Mouse (Mus musculus): ENCODE results near the gene Chka. TPM values are rescaled to one million over a fixed set of nuclear protein-coding genes. Genes with fewer than 3 reads are reported as not detected.

Gene Chka
- polyA plus RNA-seq, 1 experiment from 2014 or later = 54.0 TPM

DNA sequence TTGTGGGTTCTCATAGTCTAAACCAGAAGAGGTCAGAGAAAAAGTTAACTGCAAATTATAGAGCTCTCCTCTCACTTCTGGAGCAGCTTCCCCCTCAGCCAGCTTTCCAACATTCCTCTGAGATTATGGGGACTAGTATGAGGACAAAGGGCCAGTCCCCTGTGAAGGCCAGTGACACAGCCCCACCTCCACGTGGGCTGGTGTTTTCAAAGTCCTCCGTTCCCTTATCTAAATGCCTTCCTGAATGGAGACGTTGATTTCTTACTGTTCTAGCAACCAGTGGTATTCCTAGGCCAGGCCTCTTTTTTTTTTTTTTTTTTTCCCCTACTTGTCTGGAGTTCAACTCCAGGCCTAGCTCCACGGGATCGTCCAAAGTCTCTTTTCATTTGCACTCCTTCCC lies 1.5 kb upstream of the Chka start:
- Histone ChIP-seq H3K9ac (ENCODE audit: low read length) (no peak overlapping the region), H3K27ac (ENCODE audit: low read depth) (no peak overlapping the region), H3K4me2 (ENCODE audit: low read length) (no peak overlapping the region), H3K4me1 (replicated peaks; ENCODE audit: control insufficient read depth, insufficient read depth, low read length) (peaks cover 21% of the 10 kb centered on the region), H3K4me3 (ENCODE audit: low read depth, low read length) (no peak overlapping the region), H3K9me3 (ENCODE audit: control insufficient read depth, low read length) (no peaks in the 10 kb centered on the region), H3K36me3 (ENCODE audit: control insufficient read depth, insufficient read depth, low read length) (no peaks in the 10 kb centered on the region), H3K27me3 (replicated peaks; ENCODE audit: control insufficient read depth, insufficient read depth, low read length) (no peaks in the 10 kb centered on the region)
- 36% methylated on average over 5 of the region's 5 CpGs for WGBS
- ATAC-seq (replicated peaks; ENCODE audit: low FRiP score, low TSS enrichment, low read depth) (no peak), DNase-seq (ENCODE audit: low spot score) (no peak)

DNA sequence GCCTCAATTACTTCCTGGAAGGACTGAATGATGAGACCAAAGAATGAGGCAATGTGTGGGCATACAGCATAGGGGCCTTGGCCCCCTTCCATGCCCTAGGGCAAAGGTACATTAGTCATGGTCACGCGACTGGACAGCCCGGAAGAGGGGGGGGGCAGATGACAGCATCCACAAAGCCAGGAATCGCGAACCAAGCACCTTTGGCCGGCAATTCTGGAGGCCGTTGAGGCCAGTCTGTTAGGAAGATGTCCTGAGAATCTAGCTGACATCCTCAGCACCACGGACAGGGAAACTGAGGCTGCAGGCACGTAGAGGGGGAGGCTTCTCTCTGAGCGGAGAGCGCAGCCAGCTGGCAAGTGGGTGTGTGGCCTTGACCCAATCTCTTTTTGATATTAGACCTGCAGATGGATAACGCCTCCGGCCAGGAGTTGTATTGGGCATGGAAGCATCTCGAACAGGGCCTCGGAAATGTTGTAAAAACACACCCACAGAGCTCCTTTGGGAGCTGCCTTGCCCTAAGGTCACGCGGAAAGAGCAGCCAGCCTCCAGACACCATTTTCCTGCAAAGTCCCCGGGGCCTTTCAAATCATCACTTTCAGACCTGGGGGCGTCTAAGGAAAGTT lies 615 bp upstream of the Chka start:
- peak; percentile 4; the same call in 1 of the 2 replicates for ATAC-seq (replicated peaks; ENCODE audit: low FRiP score, low TSS enrichment, low read depth)
- Histone ChIP-seq H3K4me2 (ENCODE audit: low read length) (peak overlapping the region; percentile 73), H3K9me3 (ENCODE audit: control insufficient read depth, low read length) (no peaks in the 10 kb centered on the region), H3K4me3 (ENCODE audit: low read depth, low read length) (peak overlapping the region; percentile 83), H3K4me1 (replicated peaks; ENCODE audit: control insufficient read depth, insufficient read depth, low read length) (peaks cover 29% of the 10 kb centered on the region), H3K27me3 (replicated peaks; ENCODE audit: control insufficient read depth, insufficient read depth, low read length) (no peaks in the 10 kb centered on the region), H3K36me3 (ENCODE audit: control insufficient read depth, insufficient read depth, low read length) (no peaks in the 10 kb centered on the region), H3K9ac (ENCODE audit: low read length) (peak overlapping the region; percentile 83), H3K27ac (ENCODE audit: low read depth) (peak overlapping the region; percentile 98)
- WGBS = 6% methylated on average over 19 of the region's 19 CpGs
- DNase-seq (ENCODE audit: low spot score) = no peak

DNA sequence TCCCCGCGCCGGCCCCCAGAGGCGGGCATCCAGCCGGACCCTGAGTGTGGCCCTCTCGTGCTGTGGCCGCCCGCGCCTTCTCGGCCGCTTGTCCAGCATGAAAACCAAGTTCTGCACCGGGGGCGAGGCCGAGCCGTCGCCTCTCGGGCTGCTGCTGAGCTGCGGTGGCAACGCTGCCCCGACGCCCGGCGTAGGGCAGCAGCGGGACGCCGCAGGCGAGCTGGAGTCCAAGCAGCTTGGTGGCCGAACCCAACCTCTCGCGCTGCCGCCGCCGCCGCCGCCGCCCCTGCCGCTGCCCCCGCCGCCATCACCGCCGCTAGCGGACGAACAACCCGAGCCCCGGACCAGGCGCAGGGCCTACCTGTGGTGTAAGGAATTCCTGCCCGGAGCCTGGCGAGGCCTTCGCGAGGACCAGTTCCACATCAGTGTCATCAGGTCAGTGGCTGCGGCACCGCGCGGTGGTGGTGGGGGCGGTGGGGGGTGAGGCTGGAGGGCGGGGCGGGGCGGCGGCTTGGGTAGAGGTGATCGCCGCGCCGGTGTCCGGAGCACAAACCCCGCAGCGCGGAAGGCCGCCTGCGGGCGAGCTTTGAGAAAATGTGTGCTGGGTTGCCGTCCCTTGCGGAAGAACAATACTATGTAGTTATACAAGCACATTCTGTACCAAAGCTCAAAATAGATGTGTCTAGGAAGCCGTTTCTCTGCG lies 557 bp downstream of the Chka start:
- under 1% methylated on average over 70 of the region's 74 CpGs for WGBS
- Histone ChIP-seq H3K27ac (ENCODE audit: low read depth) (peak overlapping the region; percentile 98), H3K4me2 (ENCODE audit: low read length) (peak overlapping the region; percentile 73), H3K4me1 (replicated peaks; ENCODE audit: control insufficient read depth, insufficient read depth, low read length) (peaks cover 29% of the 10 kb centered on the region), H3K36me3 (ENCODE audit: control insufficient read depth, insufficient read depth, low read length) (no peaks in the 10 kb centered on the region), H3K27me3 (replicated peaks; ENCODE audit: control insufficient read depth, insufficient read depth, low read length) (no peaks in the 10 kb centered on the region), H3K4me3 (ENCODE audit: low read depth, low read length) (peak overlapping the region; percentile 83), H3K9ac (ENCODE audit: low read length) (peak overlapping the region; percentile 83), H3K9me3 (ENCODE audit: control insufficient read depth, low read length) (no peaks in the 10 kb centered on the region)
- DNase-seq (ENCODE audit: low spot score) (peak; percentile 84), ATAC-seq (replicated peaks; ENCODE audit: low FRiP score, low TSS enrichment, low read depth) (peak; percentile 48)

DNA sequence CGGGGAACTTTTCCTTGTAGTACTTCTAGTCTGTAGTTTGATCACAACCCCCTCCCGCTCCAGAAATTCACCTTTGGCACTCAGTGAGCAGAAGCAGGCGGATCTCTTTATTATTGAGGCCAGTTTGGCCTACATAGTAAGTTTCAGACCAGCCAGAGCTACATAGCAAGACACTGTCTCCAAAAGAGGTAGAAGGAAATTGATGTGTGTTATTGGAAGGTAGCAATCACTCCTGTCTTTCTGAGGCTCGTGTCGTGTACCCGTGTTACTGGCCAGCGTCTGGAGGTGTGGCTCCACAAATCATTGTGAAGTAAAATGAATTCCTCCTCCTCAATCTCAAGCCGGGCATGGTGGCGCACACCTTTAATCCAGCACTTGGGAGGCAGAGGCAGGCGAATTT lies 1.5 kb downstream of the Chka start:
- peak overlapping the region; percentile 83; the same call in 1 of the 2 replicates for H3K4me3 ChIP-seq (ENCODE audit: low read depth, low read length)
- no peaks in the 10 kb centered on the region for H3K9me3 ChIP-seq (ENCODE audit: control insufficient read depth, low read length)
- DNase-seq (ENCODE audit: low spot score) (no peak), ATAC-seq (replicated peaks; ENCODE audit: low FRiP score, low TSS enrichment, low read depth) (no peak)
- no peak overlapping the region for H3K9ac ChIP-seq (ENCODE audit: low read length)
- H3K27ac ChIP-seq (ENCODE audit: low read depth) = no peak overlapping the region
- H3K27me3 ChIP-seq (replicated peaks; ENCODE audit: control insufficient read depth, insufficient read depth, low read length) = no peaks in the 10 kb centered on the region
- peak overlapping the region; percentile 73 for H3K4me2 ChIP-seq (ENCODE audit: low read length)
- H3K4me1 ChIP-seq (replicated peaks; ENCODE audit: control insufficient read depth, insufficient read depth, low read length) = peaks cover 29% of the 10 kb centered on the region
- WGBS = 89% methylated on average over 10 of the region's 10 CpGs
- H3K36me3 ChIP-seq (ENCODE audit: control insufficient read depth, insufficient read depth, low read length) = no peaks in the 10 kb centered on the region

DNA sequence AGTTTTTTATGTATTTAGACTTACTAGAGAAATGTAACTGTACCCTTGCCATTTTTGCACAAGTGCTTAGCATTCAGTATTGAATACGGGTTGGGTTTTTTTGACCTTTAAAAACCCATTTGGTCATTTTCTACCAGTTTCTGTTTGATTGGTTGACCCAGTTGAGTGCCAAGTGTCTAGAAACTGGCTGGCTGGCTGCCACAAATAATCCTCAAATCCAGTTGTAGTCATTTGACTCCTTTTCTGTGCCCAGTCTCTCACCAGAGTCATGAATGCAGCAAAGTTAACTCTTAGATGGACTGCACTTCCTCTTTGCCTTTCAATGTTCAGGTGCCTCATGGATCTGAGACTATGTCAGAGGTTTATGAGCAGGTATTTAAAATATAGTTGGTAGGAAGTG lies 2.3 kb downstream of the Chka start:
- 91% methylated on average over 1 of the region's 1 CpGs for WGBS
- DNase-seq (ENCODE audit: low spot score) (no peak), ATAC-seq (replicated peaks; ENCODE audit: low FRiP score, low TSS enrichment, low read depth) (no peak)
- Histone ChIP-seq H3K9me3 (ENCODE audit: control insufficient read depth, low read length) (no peaks in the 10 kb centered on the region), H3K4me1 (replicated peaks; ENCODE audit: control insufficient read depth, insufficient read depth, low read length) (peaks cover 29% of the 10 kb centered on the region), H3K4me3 (ENCODE audit: low read depth, low read length) (no peak overlapping the region), H3K27ac (ENCODE audit: low read depth) (no peak overlapping the region), H3K4me2 (ENCODE audit: low read length) (peak overlapping the region; percentile 12; the same call in 1 of the 2 replicates), H3K27me3 (replicated peaks; ENCODE audit: control insufficient read depth, insufficient read depth, low read length) (no peaks in the 10 kb centered on the region), H3K36me3 (ENCODE audit: control insufficient read depth, insufficient read depth, low read length) (no peaks in the 10 kb centered on the region), H3K9ac (ENCODE audit: low read length) (no peak overlapping the region)

DNA sequence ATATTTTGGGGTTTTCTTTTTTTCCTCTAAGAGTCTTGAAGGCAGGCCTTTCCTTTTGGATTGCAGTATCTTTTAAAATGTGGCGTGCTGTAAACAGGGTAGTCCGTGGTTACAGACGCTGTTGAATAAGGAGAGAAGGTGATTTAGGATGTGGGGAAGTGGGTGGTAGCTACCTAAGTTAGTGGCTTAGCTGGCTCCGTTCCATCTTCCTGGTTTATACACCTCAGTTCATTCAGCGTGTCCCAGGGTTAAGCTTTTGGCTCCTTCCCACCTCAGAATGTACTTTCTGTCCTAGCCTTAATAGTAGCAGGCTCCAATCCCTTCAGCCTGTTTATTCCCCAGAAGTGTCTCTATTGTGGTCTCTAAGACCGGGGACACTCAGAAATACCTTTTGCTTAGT lies 3.5 kb downstream of the Chka start:
- Histone ChIP-seq H3K4me3 (ENCODE audit: low read depth, low read length) (no peak overlapping the region), H3K4me2 (ENCODE audit: low read length) (peak overlapping the region; percentile 5; the same call in 1 of the 2 replicates), H3K27ac (ENCODE audit: low read depth) (no peak overlapping the region), H3K9ac (ENCODE audit: low read length) (no peak overlapping the region), H3K4me1 (replicated peaks; ENCODE audit: control insufficient read depth, insufficient read depth, low read length) (peaks cover 29% of the 10 kb centered on the region), H3K27me3 (replicated peaks; ENCODE audit: control insufficient read depth, insufficient read depth, low read length) (no peaks in the 10 kb centered on the region), H3K9me3 (ENCODE audit: control insufficient read depth, low read length) (no peaks in the 10 kb centered on the region), H3K36me3 (ENCODE audit: control insufficient read depth, insufficient read depth, low read length) (no peaks in the 10 kb centered on the region)
- WGBS = 58% methylated on average over 6 of the region's 6 CpGs
- no peak for ATAC-seq (replicated peaks; ENCODE audit: low FRiP score, low TSS enrichment, low read depth)
- no peak for DNase-seq (ENCODE audit: low spot score)

DNA sequence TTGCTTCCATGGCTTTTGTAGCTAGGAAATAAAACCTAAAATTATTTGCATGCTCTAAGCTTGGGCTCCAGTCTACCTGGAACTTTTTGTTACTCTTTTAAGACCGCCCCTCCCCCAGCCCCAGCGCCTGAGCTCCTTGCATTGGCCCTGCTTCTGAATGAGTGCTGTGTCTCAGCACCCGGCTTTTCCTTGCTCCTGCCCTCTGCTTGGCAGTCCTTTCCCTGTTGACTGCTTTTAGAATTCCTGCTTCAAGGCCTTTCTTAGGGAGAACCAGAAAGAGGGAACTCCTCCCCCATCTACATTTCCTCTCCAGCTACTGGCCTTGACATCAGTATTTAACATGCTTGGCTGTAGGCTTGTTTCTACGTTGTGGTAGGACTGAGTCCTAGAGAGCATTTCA lies 4.0 kb downstream of the Chka start:
- Histone ChIP-seq H3K4me2 (ENCODE audit: low read length) (peak overlapping the region; percentile 5; the same call in 1 of the 2 replicates), H3K9me3 (ENCODE audit: control insufficient read depth, low read length) (no peaks in the 10 kb centered on the region), H3K36me3 (ENCODE audit: control insufficient read depth, insufficient read depth, low read length) (no peaks in the 10 kb centered on the region), H3K27me3 (replicated peaks; ENCODE audit: control insufficient read depth, insufficient read depth, low read length) (no peaks in the 10 kb centered on the region), H3K9ac (ENCODE audit: low read length) (no peak overlapping the region), H3K27ac (ENCODE audit: low read depth) (no peak overlapping the region), H3K4me1 (replicated peaks; ENCODE audit: control insufficient read depth, insufficient read depth, low read length) (peaks cover 29% of the 10 kb centered on the region), H3K4me3 (ENCODE audit: low read depth, low read length) (no peak overlapping the region)
- DNase-seq (ENCODE audit: low spot score) (no peak), ATAC-seq (replicated peaks; ENCODE audit: low FRiP score, low TSS enrichment, low read depth) (no peak)
- 25% methylated on average over 4 of the region's 4 CpGs for WGBS

DNA sequence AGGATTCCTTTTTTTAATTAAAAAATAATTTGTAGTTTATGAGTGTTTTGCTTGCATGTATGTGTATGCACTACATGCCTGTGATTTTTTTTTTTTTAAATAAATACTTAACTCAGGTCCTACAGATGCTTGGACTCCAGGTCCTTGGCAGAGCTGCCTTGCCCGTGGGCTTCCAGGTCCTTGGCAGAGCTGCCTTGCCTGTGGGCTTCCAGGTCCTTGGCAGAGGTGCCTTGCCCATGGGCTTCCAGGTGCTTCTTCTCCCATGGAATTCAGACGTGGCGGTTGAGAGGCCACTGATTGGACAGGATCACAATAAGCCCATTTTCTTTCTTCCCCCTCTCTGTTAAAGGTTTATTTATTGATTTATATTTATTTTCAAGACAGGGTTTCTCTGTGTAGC lies 5.6 kb downstream of the Chka start:
- WGBS = 80% methylated on average over 3 of the region's 3 CpGs
- H3K27ac ChIP-seq (ENCODE audit: low read depth) = no peak overlapping the region
- H3K9me3 ChIP-seq (ENCODE audit: control insufficient read depth, low read length) = no peaks in the 10 kb centered on the region
- no peaks in the 10 kb centered on the region for H3K36me3 ChIP-seq (ENCODE audit: control insufficient read depth, insufficient read depth, low read length)
- H3K9ac ChIP-seq (ENCODE audit: low read length) = no peak overlapping the region
- H3K4me1 ChIP-seq (replicated peaks; ENCODE audit: control insufficient read depth, insufficient read depth, low read length) = peaks cover 24% of the 10 kb centered on the region
- ATAC-seq (replicated peaks; ENCODE audit: low FRiP score, low TSS enrichment, low read depth) (no peak), DNase-seq (ENCODE audit: low spot score) (no peak)
- H3K27me3 ChIP-seq (replicated peaks; ENCODE audit: control insufficient read depth, insufficient read depth, low read length) = no peaks in the 10 kb centered on the region
- H3K4me2 ChIP-seq (ENCODE audit: low read length) = no peak overlapping the region
- H3K4me3 ChIP-seq (ENCODE audit: low read depth, low read length) = no peak overlapping the region

DNA sequence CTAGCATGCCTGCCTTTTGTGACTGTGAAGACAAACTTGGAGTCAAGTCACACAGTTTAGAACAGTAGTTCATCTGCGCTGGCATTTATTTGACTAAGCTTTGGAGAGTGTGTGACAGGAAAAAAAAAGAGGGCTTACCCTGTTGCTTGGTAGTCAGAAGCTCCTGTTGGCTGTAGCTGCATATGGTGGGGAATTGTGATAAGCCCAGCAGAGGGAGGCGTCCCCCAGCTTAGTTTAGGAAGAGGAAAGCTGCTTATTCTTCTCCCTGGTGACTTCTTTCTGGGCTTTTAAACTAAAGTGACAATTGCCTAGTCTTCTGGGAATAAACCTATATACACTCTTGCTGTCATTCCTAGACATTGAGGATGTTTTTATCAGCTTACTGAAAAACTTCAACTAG lies 11.1 kb downstream of the Chka start:
- Histone ChIP-seq H3K4me2 (ENCODE audit: low read length) (no peak overlapping the region), H3K27ac (ENCODE audit: low read depth) (no peak overlapping the region), H3K4me3 (ENCODE audit: low read depth, low read length) (no peak overlapping the region), H3K4me1 (replicated peaks; ENCODE audit: control insufficient read depth, insufficient read depth, low read length) (no peaks in the 10 kb centered on the region), H3K36me3 (ENCODE audit: control insufficient read depth, insufficient read depth, low read length) (peaks cover 14% of the 10 kb centered on the region), H3K9ac (ENCODE audit: low read length) (no peak overlapping the region), H3K27me3 (replicated peaks; ENCODE audit: control insufficient read depth, insufficient read depth, low read length) (no peaks in the 10 kb centered on the region), H3K9me3 (ENCODE audit: control insufficient read depth, low read length) (no peaks in the 10 kb centered on the region)
- WGBS = 71% methylated on average over 2 of the region's 2 CpGs
- ATAC-seq (replicated peaks; ENCODE audit: low FRiP score, low TSS enrichment, low read depth) = no peak
- no peak for DNase-seq (ENCODE audit: low spot score)

Data from intestine, embryonic 14.5 days (tissue).